Mouse (Mus musculus): Measurements from ENCODE around the gene Auts2. TPM values are rescaled to one million over a fixed set of nuclear protein-coding genes. Genes with fewer than 3 reads are reported as not detected.

The Auts2 gene
- polyA plus RNA-seq, 1 experiment from 2014 or later = 1.8 TPM

- 64% methylated on average over 3 of the region's 3 CpGs for WGBS (ENCODE audit: insufficient replicate concordance)
- ATAC-seq (ENCODE audit: low read depth) = no peak
These were observed 113.8 kb downstream of the Auts2 start for GRCm38 (mm10) chr5:132429363-132429762.

DNA sequence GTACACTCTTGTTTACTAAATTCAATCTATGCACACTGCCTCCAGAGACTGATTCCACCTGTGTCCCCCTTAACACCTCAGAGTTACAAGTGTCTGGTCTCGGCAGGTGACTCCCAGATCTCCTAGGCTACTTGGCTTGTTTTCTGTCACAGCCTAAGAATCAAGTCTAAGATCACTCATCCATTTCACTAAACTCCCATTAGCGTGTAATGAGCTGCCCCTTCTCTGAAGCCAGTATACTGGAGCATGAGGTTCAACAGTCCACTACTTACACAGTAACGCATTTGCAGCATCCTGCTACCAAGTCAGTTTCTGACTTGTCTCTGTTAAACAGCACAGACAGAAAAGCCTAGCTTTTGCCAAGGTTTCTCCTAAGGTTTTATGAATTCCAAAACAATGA, 116.8 kb downstream of the Auts2 start:
- Histone ChIP-seq H3K9ac (ENCODE audit: low read depth, low read length) (no peak overlapping the region), H3K4me3 (ENCODE audit: low read depth, low read length) (no peak overlapping the region), H3K4me2 (ENCODE audit: low read depth, low read length) (no peak overlapping the region), H3K9me3 (replicated peaks; ENCODE audit: control insufficient read depth, low read length) (no peaks in the 10 kb centered on the region), H3K36me3 (ENCODE audit: control insufficient read depth, insufficient read depth) (no peaks in the 10 kb centered on the region), H3K4me1 (ENCODE audit: control insufficient read depth, low read depth, low read length) (no peaks in the 10 kb centered on the region), H3K27ac (ENCODE audit: low read length) (no peak overlapping the region), H3K27me3 (ENCODE audit: control insufficient read depth, insufficient read depth, low read depth, low read length) (no peaks in the 10 kb centered on the region)
- ATAC-seq (ENCODE audit: low read depth) = no peak
- WGBS (ENCODE audit: insufficient replicate concordance) = 64% methylated on average over 3 of the region's 3 CpGs

More at GRCm38 (mm10) chr5:132429363-132429762, 113.8 kb downstream of the Auts2 start:
- Histone ChIP-seq H3K27me3 (ENCODE audit: control insufficient read depth, insufficient read depth, low read depth, low read length) (no peaks in the 10 kb centered on the region), H3K4me1 (ENCODE audit: control insufficient read depth, low read depth, low read length) (no peaks in the 10 kb centered on the region), H3K27ac (ENCODE audit: low read length) (no peak overlapping the region), H3K4me2 (ENCODE audit: low read depth, low read length) (no peak overlapping the region), H3K9me3 (replicated peaks; ENCODE audit: control insufficient read depth, low read length) (no peaks in the 10 kb centered on the region), H3K4me3 (ENCODE audit: low read depth, low read length) (no peak overlapping the region), H3K9ac (ENCODE audit: low read depth, low read length) (no peak overlapping the region), H3K36me3 (ENCODE audit: control insufficient read depth, insufficient read depth) (no peaks in the 10 kb centered on the region)

GRCm38 (mm10) chr5:132425792-132426309, 117.3 kb downstream of the Auts2 start:
- Histone ChIP-seq H3K36me3 (ENCODE audit: control insufficient read depth, insufficient read depth) (no peaks in the 10 kb centered on the region), H3K4me1 (ENCODE audit: control insufficient read depth, low read depth, low read length) (no peaks in the 10 kb centered on the region), H3K4me3 (ENCODE audit: low read depth, low read length) (no peak overlapping the region), H3K4me2 (ENCODE audit: low read depth, low read length) (no peak overlapping the region), H3K27me3 (ENCODE audit: control insufficient read depth, insufficient read depth, low read depth, low read length) (no peaks in the 10 kb centered on the region), H3K9me3 (replicated peaks; ENCODE audit: control insufficient read depth, low read length) (no peaks in the 10 kb centered on the region), H3K9ac (ENCODE audit: low read depth, low read length) (no peak overlapping the region), H3K27ac (ENCODE audit: low read length) (no peak overlapping the region)
- ATAC-seq (ENCODE audit: low read depth) = no peak
- WGBS (ENCODE audit: insufficient replicate concordance) = 56% methylated on average over 6 of the region's 6 CpGs

DNA sequence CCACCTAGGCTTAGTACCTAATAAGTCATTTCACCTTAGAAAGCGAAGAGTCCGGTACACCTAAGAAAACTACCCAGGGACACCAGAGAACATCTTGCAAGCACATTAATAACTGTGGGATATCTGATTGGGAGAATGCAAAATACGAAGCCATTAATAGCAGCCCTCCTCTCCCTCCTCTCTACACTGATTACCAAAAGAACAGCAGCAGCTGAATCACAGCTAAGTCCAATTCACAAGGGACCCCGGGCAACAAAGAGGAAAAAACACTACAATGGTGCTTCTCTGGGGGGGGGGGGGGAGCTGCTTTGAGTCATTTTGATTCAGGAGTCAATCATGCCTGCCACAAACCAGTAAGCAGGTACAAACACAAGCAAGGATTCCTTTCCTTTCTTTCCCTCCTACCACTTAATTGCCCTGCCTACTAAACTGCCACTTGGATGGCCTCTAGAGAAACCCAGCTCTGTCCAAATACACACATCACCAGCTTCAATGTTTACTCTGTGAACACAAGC, 132.7 kb downstream of the Auts2 start:
- Histone ChIP-seq H3K4me1 (ENCODE audit: control insufficient read depth, low read depth, low read length) (no peaks in the 10 kb centered on the region), H3K4me2 (ENCODE audit: low read depth, low read length) (no peak overlapping the region), H3K9ac (ENCODE audit: low read depth, low read length) (no peak overlapping the region), H3K9me3 (replicated peaks; ENCODE audit: control insufficient read depth, low read length) (no peaks in the 10 kb centered on the region), H3K36me3 (ENCODE audit: control insufficient read depth, insufficient read depth) (no peaks in the 10 kb centered on the region), H3K4me3 (ENCODE audit: low read depth, low read length) (no peak overlapping the region), H3K27ac (ENCODE audit: low read length) (no peak overlapping the region), H3K27me3 (ENCODE audit: control insufficient read depth, insufficient read depth, low read depth, low read length) (no peaks in the 10 kb centered on the region)
- 66% methylated on average over 4 of the region's 4 CpGs for WGBS (ENCODE audit: insufficient replicate concordance)
- no peak for ATAC-seq (ENCODE audit: low read depth)

- no peak for ATAC-seq (ENCODE audit: low read depth)
- no peaks in the 10 kb centered on the region for H3K36me3 ChIP-seq (ENCODE audit: control insufficient read depth, insufficient read depth)
- H3K27me3 ChIP-seq (ENCODE audit: control insufficient read depth, insufficient read depth, low read depth, low read length) = no peaks in the 10 kb centered on the region
- no peaks in the 10 kb centered on the region; the same call in 1 of the 2 replicates for H3K4me1 ChIP-seq (ENCODE audit: control insufficient read depth, low read depth, low read length)
- no peak overlapping the region for H3K4me2 ChIP-seq (ENCODE audit: low read depth, low read length)
- 40% methylated on average over 2 of the region's 2 CpGs for WGBS (ENCODE audit: insufficient replicate concordance)
- no peak overlapping the region for H3K9ac ChIP-seq (ENCODE audit: low read depth, low read length)
- H3K9me3 ChIP-seq (replicated peaks; ENCODE audit: control insufficient read depth, low read length) = no peaks in the 10 kb centered on the region
- H3K27ac ChIP-seq (ENCODE audit: low read length) = no peak overlapping the region
- no peak overlapping the region for H3K4me3 ChIP-seq (ENCODE audit: low read depth, low read length)
These were observed 134.1 kb downstream of the Auts2 start for GRCm38 (mm10) chr5:132408892-132409575.

- ATAC-seq (ENCODE audit: low read depth) = no peak
- Histone ChIP-seq H3K4me2 (ENCODE audit: low read depth, low read length) (no peak overlapping the region), H3K9me3 (replicated peaks; ENCODE audit: control insufficient read depth, low read length) (no peaks in the 10 kb centered on the region), H3K9ac (ENCODE audit: low read depth, low read length) (no peak overlapping the region), H3K27me3 (ENCODE audit: control insufficient read depth, insufficient read depth, low read depth, low read length) (no peaks in the 10 kb centered on the region), H3K27ac (ENCODE audit: low read length) (no peak overlapping the region), H3K4me1 (ENCODE audit: control insufficient read depth, low read depth, low read length) (no peaks in the 10 kb centered on the region; the same call in none of the 2 replicates), H3K36me3 (ENCODE audit: control insufficient read depth, insufficient read depth) (no peaks in the 10 kb centered on the region), H3K4me3 (ENCODE audit: low read depth, low read length) (no peak overlapping the region)
- 64% methylated on average over 10 of the region's 10 CpGs for WGBS (ENCODE audit: insufficient replicate concordance)
These were observed 142.6 kb downstream of the Auts2 start for GRCm38 (mm10) chr5:132400556-132400955.

DNA sequence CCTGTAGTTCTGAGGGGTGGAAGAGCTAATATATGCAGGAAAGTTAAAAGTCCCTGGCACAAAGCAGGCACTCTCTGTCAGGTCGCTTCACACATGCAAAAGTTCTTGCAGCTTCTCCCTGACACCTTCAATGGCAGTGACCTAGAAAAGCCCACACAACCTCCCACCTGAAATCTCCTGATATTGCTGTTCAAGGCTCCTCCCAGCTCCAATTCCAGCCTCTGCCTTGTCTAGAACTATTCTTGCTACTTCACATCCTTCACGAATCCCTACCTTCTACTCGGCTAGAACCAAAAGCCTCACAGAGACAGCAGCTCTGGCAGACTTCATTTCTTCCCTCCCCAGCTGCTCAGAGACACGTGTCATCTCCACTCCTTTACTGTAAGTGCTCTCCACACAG, 143.7 kb downstream of the Auts2 start:
- no peaks in the 10 kb centered on the region for H3K27me3 ChIP-seq (ENCODE audit: control insufficient read depth, insufficient read depth, low read depth, low read length)
- no peaks in the 10 kb centered on the region for H3K9me3 ChIP-seq (replicated peaks; ENCODE audit: control insufficient read depth, low read length)
- H3K4me2 ChIP-seq (ENCODE audit: low read depth, low read length) = no peak overlapping the region
- H3K36me3 ChIP-seq (ENCODE audit: control insufficient read depth, insufficient read depth) = no peaks in the 10 kb centered on the region
- no peak overlapping the region for H3K27ac ChIP-seq (ENCODE audit: low read length)
- ATAC-seq (ENCODE audit: low read depth) = no peak
- H3K9ac ChIP-seq (ENCODE audit: low read depth, low read length) = no peak overlapping the region
- H3K4me3 ChIP-seq (ENCODE audit: low read depth, low read length) = no peak overlapping the region
- H3K4me1 ChIP-seq (ENCODE audit: control insufficient read depth, low read depth, low read length) = peaks cover 4% of the 10 kb centered on the region
- WGBS (ENCODE audit: insufficient replicate concordance) = 52% methylated on average over 4 of the region's 4 CpGs

GRCm38 (mm10) chr5:132395922-132396321, 147.2 kb downstream of the Auts2 start:
- Histone ChIP-seq H3K36me3 (ENCODE audit: control insufficient read depth, insufficient read depth) (no peaks in the 10 kb centered on the region), H3K9ac (ENCODE audit: low read depth, low read length) (no peak overlapping the region), H3K4me2 (ENCODE audit: low read depth, low read length) (no peak overlapping the region), H3K4me3 (ENCODE audit: low read depth, low read length) (no peak overlapping the region), H3K27me3 (ENCODE audit: control insufficient read depth, insufficient read depth, low read depth, low read length) (no peaks in the 10 kb centered on the region), H3K9me3 (replicated peaks; ENCODE audit: control insufficient read depth, low read length) (no peaks in the 10 kb centered on the region), H3K4me1 (ENCODE audit: control insufficient read depth, low read depth, low read length) (peaks cover 4% of the 10 kb centered on the region), H3K27ac (ENCODE audit: low read length) (no peak overlapping the region)
- no peak for ATAC-seq (ENCODE audit: low read depth)
- WGBS (ENCODE audit: insufficient replicate concordance) = 26% methylated on average over 3 of the region's 3 CpGs

DNA sequence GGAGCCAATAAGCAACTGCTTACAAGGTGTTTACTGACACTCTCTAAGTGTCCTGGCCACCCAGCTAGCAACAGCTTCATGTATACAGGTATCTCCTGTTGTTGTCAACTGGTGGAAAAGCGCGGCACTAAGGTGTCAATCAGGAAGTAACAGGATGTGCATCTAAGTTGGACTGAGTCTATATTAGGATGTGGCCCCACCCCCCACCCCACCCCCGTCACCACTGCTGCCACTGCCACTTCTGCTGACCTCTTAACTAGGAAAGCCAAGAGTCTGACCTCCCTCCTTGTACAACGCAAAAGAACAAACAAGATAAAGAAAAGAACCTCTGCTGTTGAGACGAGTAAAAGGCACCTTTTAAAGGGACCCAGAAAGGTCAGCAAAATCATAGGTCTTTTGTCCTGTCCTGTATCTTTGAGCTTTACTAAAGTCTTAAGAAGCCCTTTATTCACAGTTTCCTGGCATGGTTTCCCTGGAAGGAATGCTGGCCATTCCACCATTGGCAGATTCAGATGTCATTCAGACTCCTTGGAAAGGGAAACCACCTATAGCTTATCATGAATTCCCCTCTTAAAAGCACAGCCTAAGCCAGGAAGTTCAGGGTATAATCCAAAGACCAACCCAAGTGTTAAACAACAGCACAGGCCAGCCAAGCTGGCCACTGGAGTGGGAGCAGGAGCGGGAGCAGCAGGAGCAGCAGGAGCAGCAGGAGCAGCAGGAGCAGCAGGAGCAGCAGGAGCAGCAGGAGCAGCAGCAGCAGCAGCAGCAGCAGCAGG, 148.2 kb downstream of the Auts2 start:
- Histone ChIP-seq H3K4me2 (ENCODE audit: low read depth, low read length) (no peak overlapping the region), H3K9me3 (replicated peaks; ENCODE audit: control insufficient read depth, low read length) (no peaks in the 10 kb centered on the region), H3K27me3 (ENCODE audit: control insufficient read depth, insufficient read depth, low read depth, low read length) (no peaks in the 10 kb centered on the region), H3K4me1 (ENCODE audit: control insufficient read depth, low read depth, low read length) (peaks cover 4% of the 10 kb centered on the region; the same call in 1 of the 2 replicates), H3K27ac (ENCODE audit: low read length) (no peak overlapping the region), H3K4me3 (ENCODE audit: low read depth, low read length) (no peak overlapping the region), H3K36me3 (ENCODE audit: control insufficient read depth, insufficient read depth) (no peaks in the 10 kb centered on the region), H3K9ac (ENCODE audit: low read depth, low read length) (no peak overlapping the region)
- 17% methylated on average over 6 of the region's 6 CpGs for WGBS (ENCODE audit: insufficient replicate concordance)
- no peak for ATAC-seq (ENCODE audit: low read depth)
